Mouse (Mus musculus) G1E (cell line): ENCODE results near the gene Serf2. TPM values are rescaled to one million over a fixed set of nuclear protein-coding genes. Genes with fewer than 3 reads are reported as not detected.
"Not testable (repeated sequence)": the region's sequence is repeated elsewhere in the genome, so short reads cannot be mapped to it uniquely, and the experiment has no call there.

Experiments used
- ATAC-seq: 2 replicates; pipeline ENCODE4 v1.8.0; 2016; ENCODE audit warnings: mild to moderate bottlenecking; ENCODE audit not compliant: insufficient number of reproducible peaks, poor library complexity, low FRiP score, severe bottlenecking; ENCODE audit errors: extremely low read depth
- DNase-seq: peaks from one replicate; pipeline ENCODE4 v3.0.0; 2012; ENCODE audit warnings: low spot score
- H3K27me3 ChIP-seq: 2 replicates; pipeline ENCODE4 v1.6.1; 2012; ENCODE audit warnings: mild to moderate bottlenecking, low read length, inconsistent platforms; ENCODE audit not compliant: insufficient read depth
- H3K36me3 ChIP-seq: replicated peaks from 2 replicates; pipeline ENCODE3; 2012; ENCODE audit warnings: mild to moderate bottlenecking, inconsistent platforms
- H3K4me1 ChIP-seq: 2 replicates; pipeline ENCODE4 v1.6.1; 2012; ENCODE audit warnings: low read depth, low read length, inconsistent platforms, mixed read lengths; ENCODE audit not compliant: insufficient read depth
- H3K4me3 ChIP-seq: 2 replicates; pipeline ENCODE4 v1.5.1; 2012; ENCODE audit warnings: low read depth, mild to moderate bottlenecking, inconsistent platforms, low read length, moderate library complexity, mixed read lengths
- H3K9me3 ChIP-seq: replicated peaks from 2 replicates; pipeline ENCODE4 v1.6.1; 2012; ENCODE audit warnings: inconsistent platforms
- CTCF ChIP-seq: IDR thresholded peaks from 2 replicates; pipeline ENCODE4 v1.5.1; 2012; ENCODE audit warnings: low read depth, low read length, inconsistent platforms, mixed read lengths
- GATA1 ChIP-seq: IDR thresholded peaks from 2 replicates; pipeline ENCODE4 v1.6.1; 2012; ENCODE audit warnings: borderline replicate concordance, low read length, inconsistent platforms, mixed read lengths
- GATA2 ChIP-seq: IDR thresholded peaks from 2 replicates; pipeline ENCODE4 v1.6.1; 2012; ENCODE audit warnings: low read depth, low read length, inconsistent platforms, borderline replicate concordance
- POLR2AphosphoS5 ChIP-seq: IDR thresholded peaks from 2 replicates; pipeline ENCODE4 v1.6.1; 2012; ENCODE audit warnings: low read depth, low read length, inconsistent platforms; ENCODE audit not compliant: insufficient replicate concordance
- TAL1 ChIP-seq: conservative IDR thresholded peaks from 2 replicates; pipeline ENCODE4 v1.6.1; 2012; ENCODE audit warnings: low read depth, low read length, inconsistent platforms, mixed read lengths
- polyA plus RNA-seq: library from polyadenylated mRNA; stranded (reverse); fragments of >175 nt; gene quantifications from 2 replicates; pipeline ENCODE4 v1.2.3, GENCODE M21; 2012
- total RNA-seq, 2 experiments: library from RNA; stranded (forward) in 1 of 2; stranded (reverse) in 1 of 2; fragments of 200-1000 nt in 1 of 2; fragments of >200 nt in 1 of 2; fragmentation: Nextera tagmentation in 1 of 2; gene quantifications; 2 replicates each; pipeline ENCODE4 v1.2.3; 2014 to 2017

Serf2 gene
- total and polyA plus RNA-seq, 3 experiments: 125 to 282 (median 279) TPM

DNA sequence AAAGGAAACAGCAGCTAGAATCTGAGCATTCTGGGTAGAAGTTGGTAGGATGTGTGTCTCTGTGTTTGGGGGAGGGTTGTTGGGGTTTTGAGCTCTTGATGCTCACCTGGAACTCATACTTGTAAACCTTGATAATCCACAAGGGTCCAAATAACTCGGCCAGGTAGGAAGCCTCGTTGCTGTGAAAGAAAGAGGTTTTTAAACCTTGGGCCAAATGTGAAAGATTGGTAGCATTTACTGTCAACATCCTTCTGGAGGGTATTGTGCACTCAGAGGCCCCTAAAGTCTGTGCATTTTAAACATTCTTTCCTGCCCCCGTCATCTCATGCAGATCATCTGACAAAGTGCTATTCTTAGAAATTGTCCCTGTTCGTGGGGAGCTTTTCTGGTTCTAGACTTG is 4.0 kb downstream of the Serf2 start, which contains the start of gene Hypk:
Gene Hypk, plus strand, starts transcription at position 301 of the 400 bp plus-strand sequence.
- peaks cover 57% of the 10 kb centered on the region for H3K4me1 ChIP-seq

DNA sequence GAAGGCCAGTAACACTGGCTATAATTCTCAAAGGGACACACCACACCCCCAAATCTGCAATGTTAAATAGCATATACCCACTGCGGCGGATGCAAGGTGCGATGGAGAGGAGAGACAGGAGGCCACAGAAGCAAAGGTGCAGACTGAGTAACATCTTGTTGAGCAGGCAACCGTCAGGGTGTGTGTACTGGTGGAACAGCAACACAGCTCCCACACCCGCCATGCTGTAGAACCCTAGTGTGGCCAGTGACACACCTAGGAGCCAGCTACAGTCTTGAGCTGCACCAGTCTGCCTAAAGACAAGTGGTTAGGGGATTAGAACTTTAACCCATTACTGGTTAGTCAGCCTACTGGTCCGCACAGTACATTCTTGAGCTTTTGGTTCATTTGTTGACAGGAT is 4.9 kb downstream of the Serf2 start:
- TF ChIP-seq TAL1 (no peak), CTCF (no peak), GATA1 (no peak), POLR2AphosphoS5 (no peak), GATA2 (no peak)
- H3K36me3 ChIP-seq: peaks cover 66% of the 10 kb centered on the region
- DNase-seq: no peak
- ATAC-seq: no peak
- no peaks in the 10 kb centered on the region for H3K27me3 ChIP-seq
- no peaks in the 10 kb centered on the region for H3K9me3 ChIP-seq
- H3K4me1 ChIP-seq: peaks cover 58% of the 10 kb centered on the region
- H3K4me3 ChIP-seq: no peak overlapping the region

More for the DNA sequence above, 4.0 kb downstream of the Serf2 start, which contains the start of gene Hypk:
- Histone ChIP-seq H3K4me3 (no peak within 1 kb of the TSS), H3K9me3 (no peaks in the 10 kb centered on the region), H3K36me3 (peaks cover 58% of the 10 kb centered on the region), H3K27me3 (no peaks in the 10 kb centered on the region)
- ATAC-seq (no peak), DNase-seq (no peak)
- TF ChIP-seq CTCF: no peak
- no peak for TF ChIP-seq POLR2AphosphoS5
- TF ChIP-seq TAL1: no peak
- TF ChIP-seq GATA2: no peak
- no peak for TF ChIP-seq GATA1

DNA sequence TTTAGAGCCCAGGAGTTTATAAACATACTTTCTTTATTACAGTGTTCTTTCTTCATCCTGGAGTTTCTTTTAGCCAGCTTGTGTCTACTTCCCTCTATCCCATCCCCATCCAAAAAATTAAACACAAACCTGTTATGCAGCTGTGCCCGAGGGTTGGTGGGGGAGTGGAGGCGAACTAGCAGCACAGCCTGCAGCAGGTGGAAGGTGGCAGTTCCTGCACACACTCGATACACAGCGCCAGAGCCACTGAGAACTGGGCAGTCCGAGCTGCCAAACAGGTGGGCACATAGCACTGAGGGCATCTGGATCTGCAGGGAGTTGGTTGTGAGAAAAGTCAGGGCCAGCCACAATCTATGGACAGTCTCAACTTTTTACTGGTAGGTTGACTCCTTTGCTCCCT is 6.5 kb downstream of the Serf2 start:
- no peaks in the 10 kb centered on the region for H3K9me3 ChIP-seq
- no peak for TF ChIP-seq CTCF
- no peak for TF ChIP-seq TAL1
- TF ChIP-seq GATA2: no peak
- no peak for TF ChIP-seq POLR2AphosphoS5
- no peak for TF ChIP-seq GATA1
- H3K4me3 ChIP-seq: no peak overlapping the region
- peaks cover 53% of the 10 kb centered on the region for H3K4me1 ChIP-seq
- DNase-seq (no peak), ATAC-seq (no peak)
- peaks cover 70% of the 10 kb centered on the region for H3K36me3 ChIP-seq
- no peaks in the 10 kb centered on the region for H3K27me3 ChIP-seq

DNA sequence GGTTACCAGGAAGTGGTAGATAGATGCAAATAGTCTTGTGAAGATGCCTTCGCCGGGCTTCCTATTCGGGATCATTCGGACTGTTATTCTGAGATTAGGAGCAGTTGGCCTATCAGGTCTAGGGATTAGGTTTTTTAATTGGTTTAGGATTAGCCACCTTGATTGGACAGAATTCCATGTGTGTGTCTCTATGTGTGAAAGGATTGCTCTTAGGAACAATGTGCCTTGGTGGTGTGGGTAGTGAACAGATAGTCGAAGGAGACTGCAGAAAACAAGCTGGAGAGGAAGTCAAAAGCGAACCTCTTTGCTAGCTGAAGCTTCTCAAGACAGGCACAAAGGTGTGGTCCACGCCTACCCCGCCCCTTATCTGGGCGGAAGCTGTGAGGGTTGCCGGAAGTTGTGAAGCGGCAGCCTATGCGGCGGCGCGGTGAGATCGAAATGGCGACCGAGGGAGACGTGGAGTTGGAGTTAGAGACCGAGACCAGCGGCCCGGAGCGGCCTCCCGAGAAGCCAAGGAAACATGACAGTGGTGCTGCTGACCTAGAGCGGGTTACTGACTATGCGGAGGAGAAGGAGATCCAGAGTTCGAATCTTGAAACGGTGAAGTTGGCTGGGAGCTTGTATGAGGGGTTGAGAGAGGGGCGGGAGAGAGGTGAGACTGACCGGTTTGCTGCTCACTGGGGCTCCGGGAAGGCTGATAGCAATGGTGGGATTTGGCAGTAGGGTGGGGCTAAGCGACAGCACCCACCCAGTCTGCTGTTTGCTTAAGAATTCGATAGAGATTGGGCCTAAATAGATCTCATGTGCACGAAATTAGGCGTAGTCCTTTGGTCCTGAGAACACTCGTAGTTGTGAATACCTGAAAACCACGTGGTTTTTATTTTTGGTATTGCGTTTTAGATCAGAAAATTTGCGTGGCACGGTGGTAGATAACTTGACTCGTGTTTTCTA is 8.0 kb downstream of the Serf2 start, which contains the start of gene Serinc4:
Gene Serinc4, minus strand, starts transcription at position 90 of the 951 bp plus-strand sequence.
- ATAC-seq: peak; percentile 88
- peaks cover 43% of the 10 kb centered on the region for H3K4me1 ChIP-seq

DNA sequence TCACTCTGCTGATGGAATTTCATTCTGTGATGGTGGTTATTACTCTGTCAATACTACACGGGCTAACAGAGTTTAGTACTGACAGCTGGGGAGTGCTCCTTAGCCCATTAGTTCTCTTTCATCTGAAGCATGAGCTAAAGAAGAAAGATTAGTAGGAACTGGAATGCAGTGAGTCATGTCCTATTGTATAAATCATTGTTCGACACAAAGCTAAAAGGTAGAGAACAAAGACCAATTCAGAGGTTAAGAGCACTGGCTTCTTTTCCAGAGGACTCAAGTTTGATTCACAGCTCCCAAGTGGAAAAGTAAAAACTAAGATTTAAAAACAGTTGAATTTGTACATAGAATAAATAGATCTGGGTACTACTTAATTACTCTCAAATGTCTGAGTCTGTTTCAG is 11.1 kb downstream of the Serf2 start:
- H3K36me3 ChIP-seq: peaks cover 32% of the 10 kb centered on the region
- no peak overlapping the region for H3K4me3 ChIP-seq
- ATAC-seq: no peak
- H3K27me3 ChIP-seq: no peaks in the 10 kb centered on the region
- peaks cover 25% of the 10 kb centered on the region for H3K4me1 ChIP-seq
- no peaks in the 10 kb centered on the region for H3K9me3 ChIP-seq
- DNase-seq: no peak
- TF ChIP-seq GATA2: no peak

More for the DNA sequence above, 8.0 kb downstream of the Serf2 start, which contains the start of gene Serinc4:
- no peaks in the 10 kb centered on the region for H3K27me3 ChIP-seq
- DNase-seq: peak; percentile 72
- peak within 1 kb of the TSS; percentile 80 for H3K4me3 ChIP-seq
- H3K9me3 ChIP-seq: no peaks in the 10 kb centered on the region
- peaks cover 63% of the 10 kb centered on the region for H3K36me3 ChIP-seq
- TF ChIP-seq CTCF (no peak), TAL1 (no peak), GATA1 (no peak), POLR2AphosphoS5 (no peak), GATA2 (no peak)

DNA sequence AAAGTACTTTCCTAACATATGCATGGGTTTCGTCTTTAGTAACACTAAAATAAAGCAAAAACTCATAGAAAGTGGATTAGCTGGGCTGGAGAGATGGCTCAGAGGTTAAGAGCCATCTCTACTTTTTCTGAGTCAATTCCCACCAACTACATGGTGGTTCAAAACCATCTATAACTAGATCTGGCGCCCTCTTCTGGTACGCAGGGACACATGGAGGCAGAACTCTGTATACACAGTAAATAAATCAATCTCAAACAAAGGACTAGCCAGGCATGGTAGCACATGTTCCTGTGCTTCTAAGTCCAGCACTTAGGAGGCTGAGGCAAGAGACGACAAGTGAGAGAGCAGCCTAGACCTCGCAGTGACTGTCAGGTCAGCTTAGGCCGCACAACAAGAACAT is 20.0 kb downstream of the Serf2 start:
- H3K27me3 ChIP-seq, H3K9me3 ChIP-seq, ATAC-seq, DNase-seq, H3K4me3 ChIP-seq, H3K36me3 ChIP-seq, H3K4me1 ChIP-seq: not testable (repeated sequence)

DNA sequence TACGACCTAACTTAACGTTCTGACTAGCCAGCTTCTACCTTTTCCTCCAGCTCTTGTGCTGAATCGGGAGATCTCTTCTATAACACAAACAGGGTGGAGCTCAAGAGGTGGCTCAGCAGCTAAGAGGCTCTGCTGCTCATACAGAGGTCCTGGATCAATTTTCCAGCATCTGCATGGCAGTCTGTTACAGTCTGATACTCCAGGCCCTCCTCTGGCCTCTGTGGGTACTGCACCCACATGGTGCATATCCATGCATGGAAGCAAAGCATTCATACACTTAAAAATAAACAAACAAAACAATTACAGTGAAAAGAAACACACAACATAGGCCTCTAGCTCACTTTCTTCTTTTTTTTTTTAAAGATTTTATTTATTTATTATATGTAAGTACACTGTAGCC is 23.8 kb downstream of the Serf2 start:
- not testable (repeated sequence) for H3K9me3 ChIP-seq, H3K4me1 ChIP-seq, H3K4me3 ChIP-seq, DNase-seq, ATAC-seq, H3K27me3 ChIP-seq
- peaks cover 11% of the 10 kb centered on the region for H3K36me3 ChIP-seq

DNA sequence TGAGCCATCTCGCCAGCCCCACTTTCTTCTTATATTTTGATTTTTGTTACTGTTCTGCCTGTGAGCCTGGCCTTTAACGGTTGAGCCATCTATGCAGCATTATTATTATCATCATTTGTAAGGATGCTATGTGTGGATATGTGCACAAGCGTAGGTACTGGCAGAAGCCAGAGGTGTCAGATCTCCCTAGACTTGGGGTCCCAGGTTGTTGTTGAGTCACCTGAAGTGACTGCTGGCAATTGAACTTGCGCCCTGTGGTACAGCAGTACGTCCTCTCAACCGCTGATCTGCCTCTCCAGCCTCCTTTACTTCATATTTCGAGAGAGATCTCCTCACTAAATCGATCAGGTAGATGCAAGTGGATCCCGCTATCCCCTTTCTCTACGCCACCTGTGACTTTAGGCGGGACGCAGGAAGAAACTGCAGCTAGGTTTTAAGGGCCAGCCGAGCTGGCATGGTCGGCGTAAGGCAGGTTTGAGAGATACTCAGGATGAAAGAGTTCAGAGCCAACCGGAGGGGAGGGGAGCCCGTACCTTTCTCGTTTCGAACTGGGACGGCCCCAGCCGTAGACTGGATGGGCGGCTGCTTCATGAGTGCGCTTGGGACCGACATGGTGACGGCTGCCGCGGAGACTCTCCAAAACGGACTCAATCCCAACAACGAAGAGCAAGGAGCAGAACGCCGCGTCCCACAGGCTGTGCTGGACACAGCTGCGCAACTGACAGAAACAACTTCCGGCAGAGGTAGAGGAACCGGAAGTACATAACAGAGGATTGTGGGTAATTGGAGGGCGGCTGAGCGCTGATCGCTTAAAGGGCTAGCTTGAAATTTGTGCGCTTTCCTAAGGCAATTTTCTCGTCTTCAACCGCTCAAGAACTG is 24.5 kb downstream of the Serf2 start, which contains the start of gene Mfap1b:
Gene Mfap1b, minus strand, starts transcription at position 767 of the 879 bp plus-strand sequence.
- H3K9me3 ChIP-seq, H3K4me1 ChIP-seq, H3K27me3 ChIP-seq: not testable (repeated sequence)
- Histone ChIP-seq H3K36me3 (peaks cover 11% of the 10 kb centered on the region), H3K4me3 (peak within 1 kb of the TSS; percentile 70)
- ATAC-seq (peak; percentile 88), DNase-seq (peak; percentile 62)
